Mouse (Mus musculus): ENCODE data around the gene Sec22c.

The Sec22c gene

DNA sequence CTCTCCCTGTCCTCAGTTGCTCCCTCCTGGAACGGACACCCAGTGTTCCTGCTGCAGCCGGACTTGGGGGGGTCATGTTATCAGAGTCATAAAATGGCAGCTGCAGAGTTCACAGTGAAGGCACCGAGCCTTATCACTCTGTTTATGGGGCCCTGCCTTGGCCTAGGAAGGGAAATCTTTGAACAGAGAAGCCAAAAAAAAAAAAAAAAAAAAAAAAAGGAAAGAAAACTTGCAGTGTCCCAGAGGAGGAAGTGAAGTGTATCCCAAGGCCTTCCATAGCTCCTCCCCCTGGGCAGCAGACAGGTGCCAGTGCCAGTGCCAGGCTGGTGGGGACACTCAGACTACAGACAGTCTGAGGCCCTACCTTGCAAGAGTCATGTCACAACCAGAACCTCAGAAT lies 60.4 kb downstream of the Sec22c start:
- no peak for DNase-seq

DNA sequence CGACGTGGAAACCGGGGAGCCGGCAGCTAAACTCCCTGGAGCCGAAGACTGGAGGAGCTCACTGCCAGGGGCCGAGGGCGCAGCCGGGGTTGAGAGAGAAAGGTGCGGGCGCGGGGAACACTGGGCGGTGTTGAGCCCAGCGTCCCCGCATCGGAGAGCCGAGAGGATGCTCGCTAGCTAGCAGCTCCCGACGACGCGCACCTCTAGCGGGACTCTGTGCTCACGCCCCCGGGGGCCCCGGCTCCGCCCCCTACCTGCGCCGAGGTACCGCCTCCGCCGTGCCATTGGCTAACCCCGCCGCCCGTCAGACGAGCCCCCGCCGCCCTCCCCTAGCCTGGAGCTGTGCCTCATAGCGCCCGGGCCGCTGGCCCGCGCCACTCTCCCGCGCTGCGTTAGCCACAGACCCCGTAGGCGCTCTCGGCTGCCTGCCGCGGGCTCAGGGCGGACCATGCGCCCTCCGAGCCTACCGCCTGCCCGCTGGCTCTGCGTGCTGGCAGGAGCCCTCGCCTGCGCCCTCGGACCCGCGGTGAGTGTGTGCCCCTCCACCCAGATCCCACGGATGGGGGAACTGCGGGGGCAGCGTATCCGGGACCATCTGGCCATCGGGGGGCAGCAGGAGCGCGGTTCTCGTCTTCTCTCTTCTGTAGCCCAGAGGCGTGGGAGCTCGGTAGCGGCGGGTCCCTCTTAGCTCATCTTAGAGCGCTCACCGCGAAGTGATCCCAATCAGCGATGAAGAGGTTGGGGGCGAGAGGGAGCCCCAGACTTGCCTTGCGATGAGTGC lies 62.7 kb downstream of the Sec22c start, which contains the start of gene Vipr1:
Vipr1 (plus strand) TSS at position 316 of the 781 bp plus-strand sequence.
- DNase-seq, result peak; percentile 80

GRCm38 (mm10) chr9:121642001-121642400 lies 63.3 kb downstream of the Sec22c start, which contains the start of gene Lyzl4:
Lyzl4 (minus strand) TSS chr9:121642096.
- peak; percentile 51 to 60 for DNase-seq

DNA sequence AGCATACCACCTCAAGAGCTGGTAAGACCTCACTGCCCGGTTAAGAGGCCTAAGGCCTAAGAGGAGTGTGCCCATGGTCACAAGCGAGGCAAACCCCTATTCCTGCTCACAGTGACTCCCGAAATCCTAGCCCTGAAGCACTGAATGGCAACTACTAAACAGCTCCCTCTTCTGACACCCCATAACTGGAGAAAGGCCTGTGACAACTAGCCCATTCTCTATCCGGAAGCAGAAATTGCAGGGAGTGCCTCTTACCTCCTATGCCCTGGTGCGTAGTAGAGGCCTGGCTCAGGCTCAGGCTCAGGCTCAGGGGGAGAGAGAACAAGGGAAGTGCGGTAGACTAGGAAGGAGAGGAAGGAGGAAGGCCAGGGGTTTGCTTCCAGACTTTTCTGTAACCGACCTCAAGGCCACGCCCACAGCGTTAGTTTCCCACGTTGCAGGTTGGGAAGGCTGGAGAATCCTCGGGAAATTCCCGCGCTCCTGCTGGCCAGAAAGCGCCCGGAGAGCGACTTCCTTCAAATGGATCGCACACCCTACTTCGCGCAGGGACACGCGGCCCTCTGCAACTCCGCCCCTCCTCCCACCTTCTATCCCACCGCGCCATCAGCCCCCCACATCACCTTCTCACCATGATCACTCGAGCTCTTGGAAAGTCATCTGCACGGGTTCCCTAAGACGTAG lies 63.9 kb downstream of the Sec22c start:
- no peak for DNase-seq

DNA sequence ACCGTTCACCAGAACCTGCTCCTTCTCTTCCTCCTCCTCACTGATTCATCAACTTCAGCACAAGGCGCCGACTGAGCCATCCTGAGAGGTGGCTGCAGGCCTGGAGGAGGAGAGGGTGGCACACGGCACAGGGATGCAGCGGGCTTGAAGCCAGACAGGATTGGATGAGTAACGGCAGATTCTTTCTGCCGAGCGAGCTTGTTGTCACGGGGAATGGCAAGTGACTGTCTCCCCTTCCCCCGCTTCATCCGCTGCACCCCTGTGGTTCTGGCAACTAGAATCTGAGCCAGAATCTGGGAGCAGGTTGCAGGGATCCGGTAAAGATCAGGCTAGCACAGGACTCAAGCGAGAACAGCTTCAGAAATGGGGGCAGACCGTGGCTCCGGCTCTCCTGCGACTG lies 65.5 kb downstream of the Sec22c start:
- DNase-seq, result no peak

- no peak for DNase-seq
Observed at GRCm38 (mm10) chr9:121635835-121636576, 69.3 kb downstream of the Sec22c start.

GRCm38 (mm10) chr9:121633306-121633705 lies 72.0 kb downstream of the Sec22c start:
- no peak for DNase-seq

GRCm38 (mm10) chr9:121632891-121633290 lies 72.4 kb downstream of the Sec22c start:
- no peak for DNase-seq

DNA sequence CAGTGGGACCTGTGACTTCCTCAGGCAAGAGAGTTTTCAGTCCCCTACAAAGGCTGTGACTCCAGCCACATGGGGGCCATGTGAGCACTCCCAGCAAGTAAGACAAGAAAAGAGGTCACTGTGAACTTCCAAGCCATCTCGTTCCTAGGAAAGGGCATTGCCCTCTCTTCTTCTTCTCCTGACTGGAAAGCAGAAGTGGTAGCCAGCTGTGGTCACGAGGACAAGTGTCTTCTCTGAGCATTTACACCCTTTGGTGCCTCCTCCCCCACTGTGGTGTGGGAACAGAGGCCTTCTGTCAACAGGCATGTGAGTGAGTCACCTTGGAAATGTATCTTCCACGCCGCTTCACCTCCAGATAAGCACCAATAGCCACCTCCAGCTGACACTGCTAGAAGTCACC lies 73.3 kb downstream of the Sec22c start:
- DNase-seq, result no peak

GRCm38 (mm10) chr9:121630627-121631026 lies 74.7 kb downstream of the Sec22c start:
- DNase-seq, result no peak

Measured in thymus, adult 18-20 months (tissue).